Mouse (Mus musculus) cerebellum, postnatal 4 days (tissue): ENCODE data around the gene St6galnac3.
"Not testable (repeated sequence)": the region's sequence is repeated elsewhere in the genome, so short reads cannot be mapped to it uniquely, and the experiment has no call there.

Experiments
- DNase-seq, 2 experiments: peaks; one replicate each; pipeline ENCODE4 v3.0.0; 2022; ENCODE audit warnings: low spot score in 2 of 2, mixed read lengths in 1 of 2

The St6galnac3 gene

GRCm38 (mm10) chr3:153414132-153414531, 310.8 kb downstream of the St6galnac3 start:
- no peak for DNase-seq

- no peak for DNase-seq
These were observed 315.7 kb downstream of the St6galnac3 start for GRCm38 (mm10) chr3:153409286-153409685.

GRCm38 (mm10) chr3:153408361-153408760, 316.6 kb downstream of the St6galnac3 start:
- no peak for DNase-seq

- no peak for DNase-seq
These were observed 317.3 kb downstream of the St6galnac3 start for GRCm38 (mm10) chr3:153407698-153408097.

- no peak for DNase-seq
These were observed 318.1 kb downstream of the St6galnac3 start for GRCm38 (mm10) chr3:153406858-153407257.

- no peak for DNase-seq
These were observed 318.8 kb downstream of the St6galnac3 start for GRCm38 (mm10) chr3:153406220-153406619.

- DNase-seq, result no peak
These were observed 319.3 kb downstream of the St6galnac3 start for GRCm38 (mm10) chr3:153405643-153406042.

GRCm38 (mm10) chr3:153400259-153400658, 324.7 kb downstream of the St6galnac3 start:
- no peak for DNase-seq

- DNase-seq, result no peak
These were observed 325.4 kb downstream of the St6galnac3 start for GRCm38 (mm10) chr3:153399574-153399973.

GRCm38 (mm10) chr3:153397726-153398125, 327.2 kb downstream of the St6galnac3 start:
- DNase-seq, result no peak

GRCm38 (mm10) chr3:153396375-153397068, 328.5 kb downstream of the St6galnac3 start:
- no peak for DNase-seq

- DNase-seq, result no peak
These were observed 329.6 kb downstream of the St6galnac3 start for GRCm38 (mm10) chr3:153395351-153395750.

GRCm38 (mm10) chr3:153394751-153395150, 330.2 kb downstream of the St6galnac3 start:
- no peak for DNase-seq

GRCm38 (mm10) chr3:153394224-153394623, 330.8 kb downstream of the St6galnac3 start:
- DNase-seq, result no peak

GRCm38 (mm10) chr3:153391451-153391850, 333.5 kb downstream of the St6galnac3 start:
- DNase-seq, result not testable (repeated sequence)

- DNase-seq, result not testable (repeated sequence)
These were observed 340.3 kb downstream of the St6galnac3 start for GRCm38 (mm10) chr3:153384651-153385050.

GRCm38 (mm10) chr3:153383656-153384055, 341.3 kb downstream of the St6galnac3 start:
- no peak for DNase-seq

GRCm38 (mm10) chr3:153365057-153365755, 359.8 kb downstream of the St6galnac3 start:
- DNase-seq, result no peak

- no peak for DNase-seq
These were observed 360.6 kb downstream of the St6galnac3 start for GRCm38 (mm10) chr3:153364366-153364765.

- DNase-seq, result no peak
These were observed 365.0 kb downstream of the St6galnac3 start for GRCm38 (mm10) chr3:153359966-153360365.

GRCm38 (mm10) chr3:153356071-153356470, 368.9 kb downstream of the St6galnac3 start:
- no peak for DNase-seq

GRCm38 (mm10) chr3:153354988-153355297, 370.0 kb downstream of the St6galnac3 start:
- no peak for DNase-seq
